Mouse (Mus musculus): ENCODE measurements around the gene Copb1. TPM values are rescaled to one million over a fixed set of nuclear protein-coding genes. Genes with fewer than 3 reads are reported as not detected.

Copb1 gene
- total and polyA plus RNA-seq, 3 experiments = 50.1 to 405 (median 61.3) TPM

GRCm38 (mm10) chr7:114202972-114203404, 51.5 kb downstream of the Copb1 start:
- Histone ChIP-seq H3K79me2 (ENCODE audit: control insufficient read depth, insufficient read depth, low read length, poor library complexity) (no peaks in the 10 kb centered on the region), H3K36me3 (ENCODE audit: control insufficient read depth in 1 of 2, insufficient read depth in 2 of 2, low read length in 2 of 2) (no peaks in the 10 kb centered on the region), H3K27me3 (ENCODE audit: control insufficient read depth in 1 of 2, insufficient read depth in 2 of 2, low read length in 2 of 2) (peaks cover 0 to 3% of the 10 kb centered on the region in 2 experiments; a peak in 3 of 4 replicates), H3K9ac (ENCODE audit: control insufficient read depth, low read depth, low read length, poor library complexity, severe bottlenecking) (no peak overlapping the region), H3K9me3 (replicated peaks; ENCODE audit: insufficient read depth, low read length) (no peaks in the 10 kb centered on the region), H3K4me1 (ENCODE audit: control insufficient read depth in 1 of 2, insufficient read depth in 2 of 2, low read length in 2 of 2) (peaks cover 0 to 7% of the 10 kb centered on the region in 2 experiments; a peak in 2 of 4 replicates), H3K27ac (ENCODE audit: control insufficient read depth, low read depth, low read length) (no peak overlapping the region), H3K4me3 (ENCODE audit: control insufficient read depth in 1 of 2, insufficient read depth in 1 of 2, low read depth in 2 of 2, low read length in 2 of 2) (no peak overlapping the region)
- DNase-seq (ENCODE audit: low read depth, low spot score) = no peak
- TF ChIP-seq ETS1 (IDR thresholded peaks at IDR 0.05; ENCODE audit: low read depth, low read length) = no peak
- no peak for TF ChIP-seq GATA1 (IDR thresholded peaks at IDR 0.05; ENCODE audit: low read depth, low read length)
- no peak for TF ChIP-seq MYC (IDR thresholded peaks at IDR 0.05; ENCODE audit: low read depth, low read length)
- TF ChIP-seq CTCF (IDR thresholded peaks at IDR 0.05 in 2 of 3, conservative IDR thresholded peaks at IDR 0.05 in 1 of 3; ENCODE audit: control insufficient read depth in 1 of 3, insufficient read depth in 1 of 3, low read depth in 2 of 3, low read length in 3 of 3, poor library complexity in 1 of 3, severe bottlenecking in 1 of 3) = no peak
- no peak for TF ChIP-seq TAL1 (IDR thresholded peaks at IDR 0.05; ENCODE audit: low read length)
- TF ChIP-seq MAZ (IDR thresholded peaks at IDR 0.05; ENCODE audit: low read depth, low read length) = no peak
- TF ChIP-seq JUND (IDR thresholded peaks at IDR 0.05; ENCODE audit: low read depth, low read length) = no peak
- no peak for TF ChIP-seq SIN3A (IDR thresholded peaks at IDR 0.05; ENCODE audit: low read length)
- no peak for TF ChIP-seq ZC3H11A (IDR thresholded peaks at IDR 0.05; ENCODE audit: low read depth, low read length)
- no peak for TF ChIP-seq SMC3 (IDR thresholded peaks at IDR 0.05; ENCODE audit: low read depth, low read length)
- no peak for TF ChIP-seq ELF1 (IDR thresholded peaks at IDR 0.05; ENCODE audit: low read depth, low read length)
- TF ChIP-seq TCF12 (IDR thresholded peaks at IDR 0.05; ENCODE audit: low read depth, low read length) = no peak
- no peak for TF ChIP-seq ZKSCAN1 (IDR thresholded peaks at IDR 0.05; ENCODE audit: low read depth, low read length)
- no peak for TF ChIP-seq MAFK (IDR thresholded peaks at IDR 0.05; ENCODE audit: borderline replicate concordance, low read depth, low read length)

- DNase-seq (ENCODE audit: low read depth, low spot score) = no peak
- Histone ChIP-seq H3K4me3 (ENCODE audit: control insufficient read depth in 1 of 2, insufficient read depth in 1 of 2, low read depth in 2 of 2, low read length in 2 of 2) (no peak overlapping the region), H3K9me3 (replicated peaks; ENCODE audit: insufficient read depth, low read length) (no peaks in the 10 kb centered on the region), H3K36me3 (ENCODE audit: control insufficient read depth in 1 of 2, insufficient read depth in 2 of 2, low read length in 2 of 2) (no peaks in the 10 kb centered on the region), H3K9ac (ENCODE audit: control insufficient read depth, low read depth, low read length, poor library complexity, severe bottlenecking) (no peak overlapping the region), H3K4me1 (ENCODE audit: control insufficient read depth in 1 of 2, insufficient read depth in 2 of 2, low read length in 2 of 2) (peaks cover 0 to 7% of the 10 kb centered on the region in 2 experiments; a peak in 2 of 4 replicates), H3K27ac (ENCODE audit: control insufficient read depth, low read depth, low read length) (no peak overlapping the region), H3K27me3 (ENCODE audit: control insufficient read depth in 1 of 2, insufficient read depth in 2 of 2, low read length in 2 of 2) (peaks cover 0 to 3% of the 10 kb centered on the region in 2 experiments; a peak in 3 of 4 replicates), H3K79me2 (ENCODE audit: control insufficient read depth, insufficient read depth, low read length, poor library complexity) (no peaks in the 10 kb centered on the region)
- no peak for TF ChIP-seq MXI1 (IDR thresholded peaks at IDR 0.05; ENCODE audit: low read depth, low read length)
- no peak for TF ChIP-seq USF1 (IDR thresholded peaks at IDR 0.05; ENCODE audit: low read depth, low read length)
- TF ChIP-seq POLR2AphosphoS2 (IDR thresholded peaks at IDR 0.05; ENCODE audit: low read length) = no peak
- no peak for TF ChIP-seq KAT2A (conservative IDR thresholded peaks at IDR 0.05; ENCODE audit: low read depth, low read length)
- no peak for TF ChIP-seq USF2 (IDR thresholded peaks at IDR 0.05; ENCODE audit: borderline replicate concordance in 1 of 2, insufficient read depth in 1 of 2, low read depth in 1 of 2, low read length in 2 of 2)
- TF ChIP-seq MAX (IDR thresholded peaks at IDR 0.05; ENCODE audit: low read length) = no peak
- TF ChIP-seq HCFC1 (IDR thresholded peaks at IDR 0.05; ENCODE audit: low read depth, low read length) = no peak
- no peak for TF ChIP-seq BHLHE40 (IDR thresholded peaks at IDR 0.05; ENCODE audit: borderline replicate concordance, low read depth, low read length)
- TF ChIP-seq RCOR1 (IDR thresholded peaks at IDR 0.05; ENCODE audit: low read depth, low read length) = no peak
- TF ChIP-seq ELF1 (IDR thresholded peaks at IDR 0.05; ENCODE audit: low read depth, low read length) = no peak
- TF ChIP-seq MAFK (IDR thresholded peaks at IDR 0.05; ENCODE audit: borderline replicate concordance, low read depth, low read length) = no peak
- TF ChIP-seq ZC3H11A (IDR thresholded peaks at IDR 0.05; ENCODE audit: low read depth, low read length) = no peak
- TF ChIP-seq JUND (IDR thresholded peaks at IDR 0.05; ENCODE audit: low read depth, low read length) = no peak
- no peak for TF ChIP-seq POLR2A (IDR thresholded peaks at IDR 0.05; ENCODE audit: control insufficient read depth in 1 of 2, insufficient read depth in 1 of 2, low read depth in 1 of 2, low read length in 2 of 2, poor library complexity in 1 of 2)
- no peak for TF ChIP-seq MEF2A (IDR thresholded peaks at IDR 0.05; ENCODE audit: extremely low read depth, insufficient replicate concordance, low read depth, low read length, poor library complexity, severe bottlenecking)
- TF ChIP-seq EP300 (IDR thresholded peaks at IDR 0.05; ENCODE audit: low read depth in 1 of 2, low read length in 2 of 2) = no peak
- TF ChIP-seq MAZ (IDR thresholded peaks at IDR 0.05; ENCODE audit: low read depth, low read length) = no peak
- TF ChIP-seq GABPA (IDR thresholded peaks at IDR 0.05; ENCODE audit: low read depth, low read length) = no peak
- TF ChIP-seq E2F4 (IDR thresholded peaks at IDR 0.05; ENCODE audit: borderline replicate concordance, low read depth, low read length) = no peak
Observed at GRCm38 (mm10) chr7:114200651-114201050, 53.9 kb downstream of the Copb1 start.
